Comparison of ENCODE assay signal across 12 mouse cellular contexts in the genomic region with DNA sequence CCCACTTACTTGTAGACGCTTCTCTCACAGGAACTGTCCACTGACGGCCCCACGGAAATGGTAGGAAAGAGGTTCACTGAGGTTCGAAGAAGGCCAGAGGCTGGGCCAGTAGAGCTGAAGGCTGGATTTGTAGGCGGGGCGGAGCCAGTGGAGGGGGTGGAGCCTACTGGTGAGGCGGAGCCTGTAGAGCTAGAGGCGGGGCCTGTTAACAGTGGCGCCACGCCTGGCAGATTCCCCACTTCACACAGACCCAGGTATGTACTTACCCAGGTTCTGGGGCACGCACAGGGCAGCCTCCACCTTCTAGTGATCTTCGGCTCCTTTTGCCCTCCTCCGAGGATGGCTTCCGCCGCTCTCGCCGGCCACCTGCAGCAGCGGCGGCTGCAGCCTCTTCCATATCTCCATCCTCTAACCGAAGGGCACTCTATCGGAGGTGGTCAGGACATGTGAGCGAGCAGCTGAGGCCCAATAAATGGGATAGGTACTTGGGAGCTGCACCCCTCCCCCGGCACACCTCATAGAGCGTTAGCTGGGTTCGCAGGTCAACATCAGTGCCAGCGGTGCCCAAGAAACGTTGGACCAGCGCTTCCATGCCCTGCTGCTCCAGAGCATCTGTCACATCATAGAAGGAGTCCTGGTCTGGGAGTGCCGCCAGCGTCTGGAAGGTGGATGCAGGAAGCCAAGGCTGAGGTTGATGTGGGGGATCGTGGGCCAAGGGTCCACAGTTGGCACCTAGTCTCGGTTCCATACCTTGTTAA. TPM values are rescaled to one million over a fixed set of nuclear protein-coding genes. Genes with fewer than 3 reads are reported as not detected.
DNase-seq lines count a peak whose midpoint lies in the region; ATAC-seq lines count a peak whose summit lies in the region.
"Had no signal": no experiment of that assay in that cellular context is flagged by ENCODE, and none has a peak within 500 bp of the region (broad histone marks: within the 10 kb centered on the region; RNA-seq: fewer than 3 reads in every experiment).

No protein-coding gene starts in this region.

- H3K27me3 ChIP-seq in midbrain, embryonic 12.5 days = no peaks in the 10 kb centered on the region
- H3K27me3 ChIP-seq: embryonic facial prominence, embryonic 15.5 days; limb, embryonic 15.5 days had no signal

- H3K4me1 ChIP-seq in midbrain, embryonic 12.5 days = no peaks in the 10 kb centered on the region

- peaks cover 39% of the 10 kb centered on the region for H3K36me3 ChIP-seq in midbrain, embryonic 12.5 days

- H3K27ac ChIP-seq in midbrain, embryonic 12.5 days (replicated peaks) = no peak overlapping the region
- H3K27ac ChIP-seq: embryonic facial prominence, embryonic 15.5 days; limb, embryonic 15.5 days; macrophage had no signal

- H3K4me3 ChIP-seq in midbrain, embryonic 12.5 days = no peak overlapping the region
- H3K4me3 ChIP-seq: embryonic facial prominence, embryonic 15.5 days; limb, embryonic 15.5 days had no signal

- 45% methylated on average over 31 of the region's 32 CpGs for WGBS in midbrain, embryonic 12.5 days

- no peak overlapping the region for H3K9ac ChIP-seq in midbrain, embryonic 12.5 days (replicated peaks)
- H3K9ac ChIP-seq: embryonic facial prominence, embryonic 15.5 days; limb, embryonic 15.5 days had no signal

- no peaks in the 10 kb centered on the region for H3K9me3 ChIP-seq in midbrain, embryonic 12.5 days
- H3K9me3 ChIP-seq: embryonic facial prominence, embryonic 15.5 days; limb, embryonic 15.5 days had no signal

- DNase-seq in frontal cortex, postnatal 36 days (ENCODE audit: low spot score in 2 of 2) = no peak
- peak; percentile 38 for DNase-seq in thymus, postnatal 4 days
- DNase-seq in thymus, adult 18-20 months = no peak
- DNase-seq in spleen, adult 18-20 months = no peak
- no peak for DNase-seq in layer of hippocampus, adult 9-11 months
- DNase-seq in urinary bladder, adult 2 months (ENCODE audit: low spot score) = no peak
- DNase-seq: heart, adult 18-20 months had no signal

- H3K4me2 ChIP-seq in midbrain, embryonic 12.5 days (replicated peaks) = no peak overlapping the region
- H3K4me2 ChIP-seq: embryonic facial prominence, embryonic 15.5 days; limb, embryonic 15.5 days had no signal

- peak; percentile 10; the same call in 1 of the 2 replicates for ATAC-seq in frontal cortex, adult (ENCODE audit: low TSS enrichment)
- peak; percentile 53; the same call in 1 of the 2 replicates for ATAC-seq in midbrain, embryonic 12.5 days (ENCODE audit: low FRiP score, low read depth)

RNA-seq across cellular contexts. Expression of a gene that starts 10.4 kb away (rescaled TPM):
- polyA plus RNA-seq in midbrain, embryonic 12.5 days (2016; fragmentation: Nextera tagmentation; extraction: Ambion mirVana) = 93.7 and 96.8 TPM in 2 replicates
- 72.7 and 103 TPM in 2 replicates for polyA plus RNA-seq in urinary bladder, adult 2 months (2012; rRNA removed)

RNA-seq across cellular contexts. Expression of a gene that starts 10.5 kb away (rescaled TPM):
- polyA plus RNA-seq in midbrain, embryonic 12.5 days (2016; fragmentation: Nextera tagmentation; extraction: Ambion mirVana) = 1.2 and 1.3 TPM in 2 replicates
- polyA plus RNA-seq in urinary bladder, adult 2 months (2012; rRNA removed) = 3.9 and 6.1 TPM in 2 replicates

RNA-seq across cellular contexts. Expression of a gene that starts 11.2 kb away (rescaled TPM):
- 1.1 and 2.0 TPM in 2 replicates for polyA plus RNA-seq in midbrain, embryonic 12.5 days (2016; fragmentation: Nextera tagmentation; extraction: Ambion mirVana)
- polyA plus RNA-seq in urinary bladder, adult 2 months (2012; rRNA removed) = 17.0 and 18.4 TPM in 2 replicates

RNA-seq across cellular contexts. Expression of a gene that starts 12.1 kb away (rescaled TPM):
- 4.6 and 5.4 TPM in 2 replicates for polyA plus RNA-seq in midbrain, embryonic 12.5 days (2016; fragmentation: Nextera tagmentation; extraction: Ambion mirVana)
- 2.6 and 3.4 TPM in 2 replicates for polyA plus RNA-seq in urinary bladder, adult 2 months (2012; rRNA removed)

RNA-seq across cellular contexts. Expression of a gene that starts 31.2 kb away (rescaled TPM):
- 1.7 and 2.4 TPM in 2 replicates for polyA plus RNA-seq in midbrain, embryonic 12.5 days (2016; fragmentation: Nextera tagmentation; extraction: Ambion mirVana)
- polyA plus RNA-seq in urinary bladder, adult 2 months (2012; rRNA removed) = 25.2 and 29.0 TPM in 2 replicates
